Mouse (Mus musculus) gastrocnemius, postnatal 25 days (tissue): ENCODE data around the gene Sez6l. TPM values are rescaled to one million over a fixed set of nuclear protein-coding genes. Genes with fewer than 3 reads are reported as not detected.

Experiments used
- DNase-seq: peaks from one replicate; pipeline ENCODE4 v3.0.0; 2022
- total RNA-seq, 2 experiments: library from RNA; stranded (reverse); gene quantifications; 1 replicate in 1 of 2; 2 replicates in 1 of 2; pipeline ENCODE4 v1.2.3; 2021

Sez6l gene
- total RNA-seq, 2 experiments from 2014 or later, result not detected

DNA sequence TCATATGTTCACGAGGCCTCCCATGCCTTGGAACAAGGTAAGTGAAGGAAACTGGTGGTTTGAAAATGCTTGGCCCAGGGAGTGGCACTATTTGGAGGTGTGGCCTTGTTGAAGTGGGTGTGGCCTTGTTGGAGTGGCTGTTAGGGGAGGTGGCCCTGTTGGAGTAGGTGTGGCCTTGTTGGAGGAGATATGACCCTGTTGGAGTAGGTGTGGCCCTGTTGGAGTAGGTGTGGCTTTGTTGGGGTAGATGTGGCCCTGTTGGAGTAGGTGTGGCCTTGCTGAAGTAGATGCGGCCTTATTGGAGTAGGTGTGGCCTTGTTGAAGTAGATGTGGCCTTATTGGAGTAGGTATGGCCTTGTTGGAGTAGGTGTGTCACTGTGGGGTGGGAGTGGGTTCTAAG is 191.0 kb downstream of the Sez6l start:
- no peak for DNase-seq

DNA sequence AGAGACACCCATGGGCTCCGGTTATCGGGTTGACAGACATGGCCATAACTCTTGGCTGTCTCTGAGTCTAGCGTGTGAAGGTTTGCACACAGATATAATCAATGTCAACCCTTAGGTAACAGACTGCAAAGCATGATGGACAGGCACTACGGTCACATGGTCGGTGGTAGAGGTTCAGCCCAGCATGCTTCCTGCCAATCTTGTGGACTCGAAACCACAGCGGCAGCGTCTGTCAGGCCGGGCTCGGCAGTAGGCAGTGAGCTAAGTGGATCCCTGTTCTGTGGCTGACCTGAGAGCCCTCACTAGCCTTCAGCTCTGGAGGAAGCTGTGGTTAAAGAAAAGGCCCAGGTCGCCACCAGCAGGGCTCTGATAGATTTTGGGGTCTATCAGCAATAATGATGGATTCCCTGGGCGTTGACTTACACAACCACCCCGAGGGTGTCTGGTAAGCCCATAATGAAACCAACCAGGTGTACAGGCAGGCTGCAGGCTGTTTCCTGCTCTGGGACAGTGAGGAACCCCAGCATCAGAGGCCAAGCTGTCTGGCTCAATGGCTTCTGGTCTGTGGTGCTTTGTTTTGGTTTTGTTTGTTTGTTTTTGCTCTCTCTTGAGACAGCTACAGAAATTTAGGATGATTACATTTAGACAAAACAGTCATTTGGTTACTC is 192.0 kb downstream of the Sez6l start:
- DNase-seq, result no peak

DNA sequence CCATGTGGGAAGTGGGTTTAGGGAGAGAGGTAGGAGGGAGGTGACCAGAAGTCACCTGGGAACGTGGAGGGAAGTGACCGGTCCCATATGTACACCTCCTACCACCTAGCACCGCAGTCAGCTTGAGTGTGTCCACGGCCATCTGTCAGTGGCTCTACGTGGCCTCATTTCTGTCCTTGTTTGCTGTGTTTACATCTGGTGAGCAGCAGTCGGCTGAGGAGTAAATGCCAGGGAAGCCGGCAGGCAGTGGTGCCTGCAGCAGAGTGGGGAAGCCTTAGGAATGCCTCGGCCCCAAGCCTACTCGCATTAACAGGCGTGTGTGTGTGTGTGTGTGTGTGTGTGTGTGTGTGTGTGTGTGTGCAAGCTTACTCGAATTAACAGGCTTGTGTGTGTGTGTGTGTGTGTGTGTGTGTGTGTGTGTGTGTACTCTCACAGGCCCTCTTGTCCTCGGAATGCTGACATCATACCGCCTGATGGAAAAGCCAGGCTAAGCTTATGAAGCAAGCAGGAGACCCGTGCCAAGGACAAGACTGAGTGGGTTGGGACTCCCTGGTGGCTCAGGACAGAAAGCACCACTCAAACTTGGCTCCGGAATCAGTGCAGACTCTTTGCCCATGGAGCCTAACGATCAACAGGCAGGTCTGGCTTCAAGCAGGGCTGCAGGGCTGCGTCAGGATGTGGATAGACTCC is 194.2 kb downstream of the Sez6l start:
- DNase-seq, result peak; percentile 70

DNA sequence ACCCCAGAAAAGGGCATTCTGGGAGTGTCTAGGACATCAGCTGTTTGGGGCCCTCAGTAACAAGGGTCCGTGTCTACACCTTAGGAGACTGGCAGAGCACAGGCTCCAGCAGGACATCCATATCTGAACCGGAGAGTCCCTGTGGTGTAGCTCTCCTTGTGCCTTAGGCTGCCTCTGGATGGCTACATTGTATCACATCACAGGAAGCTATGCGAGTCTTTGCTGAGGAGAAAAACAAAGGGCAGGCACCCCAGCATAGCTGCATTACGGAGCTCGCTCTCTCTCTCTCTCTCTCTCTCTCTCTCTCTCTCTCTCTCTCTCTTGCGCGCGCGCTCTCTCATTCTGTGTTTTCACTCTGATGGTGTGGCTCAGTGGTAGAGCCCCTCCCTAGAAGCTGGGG is 194.9 kb downstream of the Sez6l start:
- DNase-seq, result no peak

DNA sequence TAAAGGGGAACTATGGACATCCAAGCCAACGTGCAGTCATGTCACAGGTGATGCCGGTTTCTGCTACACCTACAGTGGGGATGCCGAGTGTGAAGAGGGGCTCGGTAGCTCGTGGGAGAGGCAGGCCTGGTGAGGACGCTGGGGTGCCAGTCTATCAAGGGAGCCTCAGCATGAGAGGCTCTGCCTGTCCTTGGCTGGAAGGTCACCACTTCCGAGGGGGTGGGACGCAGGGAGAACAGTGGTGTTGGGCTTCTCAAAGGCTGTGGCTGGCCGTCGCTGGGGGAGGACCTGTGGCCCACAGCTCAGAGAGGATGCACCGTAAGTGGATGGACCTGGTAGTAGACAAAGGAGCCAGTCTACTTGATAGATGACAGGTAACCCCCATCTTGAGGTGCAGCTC is 195.8 kb downstream of the Sez6l start:
- DNase-seq, result no peak

DNA sequence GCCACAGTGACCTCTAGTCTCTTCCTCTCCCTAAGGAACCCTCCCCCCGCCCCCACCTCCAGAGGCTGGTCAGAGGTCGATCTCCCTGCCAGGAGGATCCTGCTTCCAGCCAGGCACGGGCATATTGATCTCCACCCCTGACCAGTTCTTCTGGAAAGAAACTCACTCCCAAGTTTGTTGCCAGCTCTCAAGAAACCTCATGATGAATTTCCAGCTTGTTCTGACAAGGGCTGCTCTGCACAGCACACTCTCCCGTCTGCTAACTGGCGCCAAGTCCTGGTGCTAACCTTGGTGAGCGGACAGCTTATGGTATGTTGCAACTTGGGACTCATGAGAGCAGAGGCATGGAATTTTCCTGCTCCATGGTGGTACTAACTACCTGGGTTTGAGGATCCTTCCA is 198.3 kb downstream of the Sez6l start:
- DNase-seq, result no peak

DNA sequence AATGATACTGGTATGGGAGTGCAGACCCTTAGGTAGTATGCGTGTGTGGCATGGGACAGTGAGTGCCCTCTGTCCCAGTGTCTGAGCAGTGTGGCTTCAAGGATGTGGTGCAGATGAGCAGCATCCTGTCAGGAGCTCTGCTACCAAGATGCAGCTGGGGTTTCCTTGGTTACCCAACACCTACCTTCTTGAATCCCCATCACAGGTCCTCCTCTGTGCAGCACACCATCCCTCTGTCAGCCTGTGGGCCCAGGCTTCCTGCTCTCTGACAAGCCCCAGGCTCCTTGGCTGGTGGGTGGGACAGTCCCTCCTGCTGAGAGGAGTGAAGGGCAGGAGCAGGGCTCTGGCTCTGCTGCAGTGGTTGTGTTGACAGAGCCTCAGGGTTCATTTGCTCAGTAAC is 199.6 kb downstream of the Sez6l start:
- no peak for DNase-seq

DNA sequence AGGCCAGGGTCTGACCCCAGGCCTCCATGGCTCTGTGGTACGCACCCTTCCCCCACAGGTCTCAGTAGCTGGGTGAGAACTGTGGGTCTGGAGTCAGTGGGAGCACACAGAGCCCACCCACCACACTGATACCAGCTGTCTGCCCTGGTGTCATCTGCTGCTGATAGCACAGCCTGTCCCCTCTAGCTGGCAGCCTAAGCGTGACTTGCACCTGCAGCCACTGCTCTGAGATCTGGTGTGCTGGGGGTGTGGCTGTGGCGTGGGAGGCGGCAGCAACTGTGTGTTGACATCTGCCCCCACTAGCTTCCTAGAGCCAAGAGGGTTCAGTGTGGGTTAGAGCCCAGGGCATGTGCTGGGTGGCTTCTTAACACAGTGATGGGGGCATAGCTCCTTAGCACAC is 200.9 kb downstream of the Sez6l start:
- no peak for DNase-seq

DNA sequence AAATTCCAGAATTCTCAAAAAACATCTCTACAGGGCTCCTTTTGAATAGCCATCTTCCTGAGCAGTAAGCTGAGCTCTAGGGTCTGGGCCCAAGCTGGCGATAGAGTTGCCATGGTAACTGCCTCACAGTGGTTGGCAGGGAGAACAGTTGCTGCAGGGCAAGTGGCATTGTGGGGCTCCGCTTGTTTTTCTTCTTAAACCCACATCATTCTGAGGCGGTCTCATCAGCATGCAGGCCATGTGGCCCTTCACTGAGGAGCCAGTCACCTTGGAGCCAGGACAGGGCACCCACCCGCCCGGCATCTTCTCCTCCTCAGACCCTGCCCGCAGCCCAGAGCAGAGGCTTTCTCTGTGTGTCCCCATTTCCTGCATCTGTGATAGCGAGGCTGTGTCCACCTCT is 205.1 kb downstream of the Sez6l start:
- DNase-seq, result no peak

DNA sequence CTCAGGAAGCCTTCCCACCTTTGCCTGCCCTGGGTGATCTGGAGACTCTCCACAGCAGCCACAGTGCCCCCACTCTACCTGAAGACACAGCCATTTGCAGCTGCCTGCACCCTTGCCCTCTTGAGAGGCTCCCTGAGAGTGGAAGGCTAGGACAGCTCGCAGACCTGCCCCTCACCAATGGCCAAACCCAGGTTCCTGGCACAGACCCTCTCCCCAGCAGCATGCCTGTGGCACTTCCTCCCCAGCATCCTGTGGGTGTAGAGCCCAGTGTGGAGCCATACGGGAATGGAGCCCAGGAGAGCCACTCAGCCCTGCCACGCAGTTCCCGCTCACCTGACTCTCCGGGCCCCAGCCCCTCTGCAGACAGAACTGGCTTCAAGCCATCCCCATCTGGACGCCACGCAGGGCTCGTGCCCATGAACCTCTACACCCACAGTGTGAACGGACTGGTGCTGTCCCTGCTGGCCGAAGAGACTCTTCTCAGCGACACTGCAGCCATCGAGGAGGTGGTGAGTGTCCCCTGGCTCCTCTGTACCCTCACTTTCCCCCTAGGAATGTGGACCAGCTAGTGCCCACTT is 206.7 kb downstream of the Sez6l start:
- DNase-seq, result no peak

DNA sequence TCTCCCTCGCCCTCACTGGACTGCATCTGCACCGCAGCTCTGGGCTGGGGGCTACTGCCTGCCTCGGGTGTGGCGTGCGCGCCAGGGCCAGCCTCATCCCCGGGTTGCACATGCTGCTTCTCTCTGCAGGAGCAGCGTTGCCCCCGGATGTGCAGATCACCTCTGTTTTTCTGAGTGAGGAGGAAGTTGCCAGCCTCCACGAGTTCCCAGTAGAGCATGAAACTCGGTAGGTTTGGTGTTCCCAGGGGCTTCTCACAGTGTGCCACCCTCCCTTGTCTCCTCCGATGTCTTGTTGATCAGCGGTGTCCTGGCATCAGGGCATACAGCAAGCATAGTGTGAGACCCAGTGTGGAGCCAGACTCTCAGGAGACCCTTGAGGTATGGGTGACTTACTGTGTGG is 207.7 kb downstream of the Sez6l start:
- DNase-seq, result no peak

Other genes starting within 250 kb of the Sez6l start
- 1 to 10 TPM; 2.4 to 2.7 TPM for gene Srrd, start 234.1 kb downstream of the Sez6l start, total RNA-seq
- 1 to 10 TPM; 3.8 to 4.5 TPM for gene Hps4, start 234.1 kb downstream of the Sez6l start, total RNA-seq
- gene Gm6583, start 221.2 kb downstream of the Sez6l start, total RNA-seq, result not detected
- under 1 TPM; 0.36 to 0.56 TPM for gene Asphd2, start 182.3 kb downstream of the Sez6l start, total RNA-seq
- gene Gm6588, start 127.8 kb downstream of the Sez6l start, total RNA-seq, result not detected